Mouse (Mus musculus) embryonic facial prominence, embryonic 15.5 days (tissue): Measurements from ENCODE around the gene Grk4. TPM values are rescaled to one million over a fixed set of nuclear protein-coding genes. Genes with fewer than 3 reads are reported as not detected.

ENCODE experiments used
- ATAC-seq: fragments of 200-750 bp; cut with Nextera tagmentation; 2 replicates; pipeline ENCODE4 v1.8.0; 2017; ENCODE audit warnings: low read depth, moderate TSS enrichment; ENCODE audit not compliant: insufficient number of reproducible peaks, low FRiP score, low TSS enrichment
- H3K27ac ChIP-seq: fragments of 300-500 bp; sonication (generic); replicated peaks from 2 replicates; pipeline ENCODE4 v1.5.1; 2015; ENCODE audit warnings: mild to moderate bottlenecking, inconsistent platforms
- H3K27me3 ChIP-seq: fragments of 300-500 bp; sonication (generic); 2 replicates; pipeline ENCODE4 v1.6.1; 2015; ENCODE audit warnings: inconsistent platforms
- H3K36me3 ChIP-seq: fragments of 300-500 bp; sonication (generic); 2 replicates; pipeline ENCODE4 v1.6.1; 2015; ENCODE audit warnings: mild to moderate bottlenecking, inconsistent platforms
- H3K4me1 ChIP-seq: fragments of 300-500 bp; sonication (generic); 2 replicates; pipeline ENCODE4 v1.6.1; 2015; ENCODE audit warnings: inconsistent platforms
- H3K4me2 ChIP-seq: fragments of 300-500 bp; sonication (generic); replicated peaks from 2 replicates; pipeline ENCODE4 v1.6.1; 2015; ENCODE audit warnings: mild to moderate bottlenecking, inconsistent platforms
- H3K4me3 ChIP-seq: fragments of 300-500 bp; sonication (generic); replicated peaks from 2 replicates; pipeline ENCODE4 v1.5.1; 2015; ENCODE audit warnings: mild to moderate bottlenecking, inconsistent platforms
- H3K9ac ChIP-seq: fragments of 300-500 bp; sonication (generic); 2 replicates; pipeline ENCODE4 v1.6.1; 2015; ENCODE audit warnings: inconsistent platforms
- H3K9me3 ChIP-seq: fragments of 300-500 bp; sonication (generic); replicated peaks from 2 replicates; pipeline ENCODE4 v1.6.1; 2016; ENCODE audit warnings: inconsistent platforms
- WGBS: fragments of 180-500 bp; shearing (Covaris S2); methylation state at CpG from one replicate; pipeline ENCODE4 v1.1.7; 2015; 5-methylcytosine and 5-hydroxymethylcytosine counted together
- polyA plus RNA-seq: library from polyadenylated mRNA; unstranded; fragments of >200 nt; fragmentation: Nextera tagmentation; extraction: Ambion mirVana; gene quantifications from 2 replicates; pipeline ENCODE4 v1.2.1, GENCODE M21; 2015

The Grk4 gene
- 2.7 and 4.6 TPM in 2 replicates for polyA plus RNA-seq

GRCm38 (mm10) chr5:34659686-34660590 is at the start of gene Grk4, which contains the start of gene Nop14:
Grk4 (plus strand) TSS chr5:34660379.
Nop14 (minus strand) TSS chr5:34660148.
- Histone ChIP-seq H3K36me3 (peaks cover 22% of the 10 kb centered on the region), H3K4me1 (peaks cover 6% of the 10 kb centered on the region), H3K27ac (peak within 1 kb of the TSS; percentile 96), H3K27me3 (no peaks in the 10 kb centered on the region), H3K4me3 (peak within 1 kb of the TSS; percentile 86), H3K4me2 (peak within 1 kb of the TSS; percentile 67), H3K9ac (peak within 1 kb of the TSS; percentile 60), H3K9me3 (no peaks in the 10 kb centered on the region)
- WGBS, result under 1% methylated on average over 60 of the region's 60 CpGs
- peak; percentile 100 for ATAC-seq

GRCm38 (mm10) chr5:34632996-34633395 is 27.2 kb upstream of the Grk4 start:
- no peak for ATAC-seq

GRCm38 (mm10) chr5:34633641-34634040 is 26.5 kb upstream of the Grk4 start:
- Histone ChIP-seq H3K4me3 (no peak overlapping the region), H3K9ac (no peak overlapping the region), H3K4me2 (no peak overlapping the region), H3K27me3 (no peaks in the 10 kb centered on the region), H3K4me1 (peaks cover 37% of the 10 kb centered on the region), H3K9me3 (no peaks in the 10 kb centered on the region), H3K27ac (no peak overlapping the region; the same call in 1 of the 2 replicates), H3K36me3 (peaks cover 78% of the 10 kb centered on the region)
- 60% methylated on average over 4 of the region's 4 CpGs for WGBS
- no peak for ATAC-seq

More at GRCm38 (mm10) chr5:34632996-34633395, 27.2 kb upstream of the Grk4 start:
- Histone ChIP-seq H3K36me3 (peaks cover 78% of the 10 kb centered on the region), H3K27me3 (no peaks in the 10 kb centered on the region), H3K4me2 (no peak overlapping the region), H3K9ac (no peak overlapping the region), H3K4me1 (peaks cover 37% of the 10 kb centered on the region), H3K9me3 (no peaks in the 10 kb centered on the region), H3K27ac (no peak overlapping the region), H3K4me3 (no peak overlapping the region)
- 90% methylated on average over 2 of the region's 2 CpGs for WGBS

GRCm38 (mm10) chr5:34634746-34635400 is 25.3 kb upstream of the Grk4 start:
- Histone ChIP-seq H3K9me3 (no peaks in the 10 kb centered on the region), H3K36me3 (peaks cover 79% of the 10 kb centered on the region), H3K27me3 (no peaks in the 10 kb centered on the region), H3K4me1 (peaks cover 37% of the 10 kb centered on the region), H3K4me2 (no peak overlapping the region), H3K9ac (no peak overlapping the region), H3K4me3 (no peak overlapping the region), H3K27ac (no peak overlapping the region)
- WGBS, result 87% methylated on average over 13 of the region's 13 CpGs
- ATAC-seq, result no peak

GRCm38 (mm10) chr5:34635665-34636192 is 24.4 kb upstream of the Grk4 start:
- Histone ChIP-seq H3K9me3 (no peaks in the 10 kb centered on the region), H3K4me1 (peaks cover 37% of the 10 kb centered on the region), H3K27ac (peak overlapping the region; percentile 90; the same call in 1 of the 2 replicates), H3K4me2 (peak overlapping the region; percentile 88), H3K9ac (peak overlapping the region; percentile 75; the same call in 1 of the 2 replicates), H3K36me3 (peaks cover 79% of the 10 kb centered on the region), H3K27me3 (no peaks in the 10 kb centered on the region), H3K4me3 (peak overlapping the region; percentile 58)
- no peak for ATAC-seq
- WGBS, result 59% methylated on average over 10 of the region's 10 CpGs

GRCm38 (mm10) chr5:34636481-34637287 is 23.5 kb upstream of the Grk4 start, which contains the start of gene Mfsd10:
Mfsd10 (minus strand) TSS chr5:34637212.
- Histone ChIP-seq H3K9ac (peak within 1 kb of the TSS; percentile 75), H3K27me3 (no peaks in the 10 kb centered on the region), H3K4me2 (peak within 1 kb of the TSS; percentile 88), H3K4me1 (peaks cover 37% of the 10 kb centered on the region), H3K4me3 (peak within 1 kb of the TSS; percentile 58), H3K27ac (peak within 1 kb of the TSS; percentile 90), H3K36me3 (peaks cover 79% of the 10 kb centered on the region), H3K9me3 (no peaks in the 10 kb centered on the region)
- ATAC-seq, result peak; percentile 85
- under 1% methylated on average over 48 of the region's 48 CpGs for WGBS

- peaks cover 74% of the 10 kb centered on the region for H3K36me3 ChIP-seq
- H3K27me3 ChIP-seq, result no peaks in the 10 kb centered on the region
- no peaks in the 10 kb centered on the region for H3K9me3 ChIP-seq
- H3K4me1 ChIP-seq, result peaks cover 37% of the 10 kb centered on the region
- H3K4me3 ChIP-seq, result peak overlapping the region; percentile 58; the same call in 1 of the 2 replicates
- H3K9ac ChIP-seq, result 0 out of 2 replicates have a peak overlapping the region, but pooled peaks have one; percentile 75
- peak overlapping the region; percentile 90; the same call in 1 of the 2 replicates for H3K27ac ChIP-seq
- ATAC-seq, result no peak
- 77% methylated on average over 7 of the region's 7 CpGs for WGBS
- H3K4me2 ChIP-seq, result peak overlapping the region; percentile 88
Observed at GRCm38 (mm10) chr5:34637591-34638156, 22.5 kb upstream of the Grk4 start.

- Histone ChIP-seq H3K4me3 (no peak overlapping the region), H3K4me2 (no peak overlapping the region), H3K9me3 (no peaks in the 10 kb centered on the region), H3K4me1 (peaks cover 10% of the 10 kb centered on the region), H3K36me3 (peaks cover 88% of the 10 kb centered on the region), H3K27ac (no peak overlapping the region), H3K9ac (no peak overlapping the region), H3K27me3 (no peaks in the 10 kb centered on the region)
- WGBS, result 87% methylated on average over 3 of the region's 3 CpGs
- ATAC-seq, result no peak
Observed at GRCm38 (mm10) chr5:34641991-34642390, 18.2 kb upstream of the Grk4 start.

GRCm38 (mm10) chr5:34642932-34643331 is 17.2 kb upstream of the Grk4 start:
- ATAC-seq, result no peak
- 68% methylated on average over 5 of the region's 5 CpGs for WGBS
- 0 out of 2 replicates have a peak, but pooled peaks cover under 1% of the 10 kb centered on the region for H3K4me1 ChIP-seq
- no peaks in the 10 kb centered on the region for H3K27me3 ChIP-seq
- H3K9me3 ChIP-seq, result no peaks in the 10 kb centered on the region
- H3K9ac ChIP-seq, result no peak overlapping the region
- H3K4me3 ChIP-seq, result no peak overlapping the region
- H3K4me2 ChIP-seq, result no peak overlapping the region
- H3K27ac ChIP-seq, result no peak overlapping the region
- H3K36me3 ChIP-seq, result peaks cover 93% of the 10 kb centered on the region

- H3K9ac ChIP-seq, result no peak overlapping the region
- WGBS, result 44% methylated on average over 4 of the region's 4 CpGs
- H3K27ac ChIP-seq, result no peak overlapping the region
- ATAC-seq, result no peak
- no peaks in the 10 kb centered on the region for H3K27me3 ChIP-seq
- H3K9me3 ChIP-seq, result no peaks in the 10 kb centered on the region
- H3K4me3 ChIP-seq, result no peak overlapping the region
- H3K4me2 ChIP-seq, result no peak overlapping the region
- peaks cover 97% of the 10 kb centered on the region for H3K36me3 ChIP-seq
- no peaks in the 10 kb centered on the region for H3K4me1 ChIP-seq
Observed at GRCm38 (mm10) chr5:34647581-34647980, 12.6 kb upstream of the Grk4 start.
